Mouse (Mus musculus) heart, adult 2 months (tissue): Measurements from ENCODE around the gene Coq5. TPM values are rescaled to one million over a fixed set of nuclear protein-coding genes. Genes with fewer than 3 reads are reported as not detected.

Source experiments
- DNase-seq, 2 experiments: peaks; one replicate each; pipeline ENCODE4 v3.0.0; 2021
- H3K27ac ChIP-seq: fragments of 200-600 bp; 2 replicates; pipeline ENCODE4 v1.8.1; 2022
- H3K27me3 ChIP-seq: fragments of 200-500 bp; 2 replicates; pipeline ENCODE4 v1.6.1; 2012; ENCODE audit warnings: mild to moderate bottlenecking, low read length, inconsistent platforms, mixed read lengths; ENCODE audit not compliant: control insufficient read depth, insufficient read depth
- H3K36me3 ChIP-seq: fragments of 200-500 bp; 2 replicates; pipeline ENCODE4 v1.6.1; 2012; ENCODE audit warnings: low read length, inconsistent platforms; ENCODE audit not compliant: control insufficient read depth, insufficient read depth
- H3K4me1 ChIP-seq: fragments of 200-500 bp; 2 replicates; pipeline ENCODE4 v1.6.1; 2011; ENCODE audit warnings: low read length; ENCODE audit not compliant: control insufficient read depth, insufficient read depth
- H3K4me3 ChIP-seq: fragments of 200-600 bp; 2 replicates; pipeline ENCODE4 v1.8.1; 2022
- H3K79me2 ChIP-seq: fragments of 200-500 bp; replicated peaks from 2 replicates; pipeline ENCODE4 v1.6.1; 2012; ENCODE audit warnings: mild to moderate bottlenecking, inconsistent platforms, low read length, moderate library complexity, mixed read lengths; ENCODE audit not compliant: control insufficient read depth, insufficient read depth
- H3K9ac ChIP-seq: fragments of 200-500 bp; 2 replicates; pipeline ENCODE4 v1.6.1; 2012; ENCODE audit warnings: low read depth, mild to moderate bottlenecking, control low read depth, inconsistent platforms, low read length, mixed read lengths
- CTCF ChIP-seq: fragments of 200-600 bp; IDR thresholded peaks from 2 replicates; pipeline ENCODE4 v1.8.1; 2022; ENCODE audit warnings: antibody characterized with exemption, mild to moderate bottlenecking, moderate library complexity
- EP300 ChIP-seq: fragments of 200-500 bp; IDR thresholded peaks from 2 replicates; pipeline ENCODE4 v1.6.1; 2011; ENCODE audit warnings: low read depth, low read length, control low read depth; ENCODE audit not compliant: insufficient read depth
- POLR2A ChIP-seq: fragments of 200-500 bp; IDR thresholded peaks from 2 replicates; pipeline ENCODE4 v1.6.1; 2011; ENCODE audit warnings: mild to moderate bottlenecking, low read depth, low read length, control low read depth; ENCODE audit not compliant: insufficient read depth
- WGBS: fragments of 180-500 bp; shearing (Covaris S2); methylation state at CpG from one replicate; pipeline ENCODE4 v1.1.7; 2018; 5-methylcytosine and 5-hydroxymethylcytosine counted together
- intact Hi-C: fragments of 180-260 bp; cut with DNase I; formaldehyde crosslinking; loops from one replicate; pipeline ENCODE4 v1.15.1; 2025
- polyA plus RNA-seq: library from polyadenylated mRNA; depleted of rRNA; stranded (reverse); fragments of >200 nt; gene quantifications from 2 replicates; pipeline ENCODE4 v1.2.3, GENCODE M21; 2012
- total RNA-seq, 2 experiments: library from RNA; stranded (reverse); gene quantifications; 2 replicates each; pipeline ENCODE4 v1.2.3; 2021

The Coq5 gene
- total and polyA plus RNA-seq, 3 experiments, result 57.1 to 146 (median 140) TPM

DNA sequence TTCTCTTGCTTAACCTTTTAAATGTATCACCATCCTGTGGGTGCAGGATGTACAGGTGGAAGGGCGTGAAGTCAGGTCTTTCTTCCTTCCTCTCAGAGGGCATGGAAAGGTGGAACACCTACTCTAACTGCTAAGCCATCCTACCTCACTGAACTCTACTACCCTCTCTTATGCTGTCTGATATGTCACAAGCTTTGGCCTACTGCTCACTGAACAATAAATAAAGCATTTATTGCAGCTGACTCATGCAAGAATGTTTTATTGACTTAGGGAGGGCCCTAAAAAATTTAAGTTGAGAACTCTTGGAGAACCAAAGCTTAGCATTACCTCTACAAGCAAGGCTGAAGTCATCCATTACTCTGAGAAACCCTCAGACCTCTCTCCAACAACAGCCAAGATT lies 9.5 kb upstream of the Coq5 start:
- H3K9ac ChIP-seq, result no peak overlapping the region
- peaks cover 31% of the 10 kb centered on the region for H3K4me1 ChIP-seq
- no peak for DNase-seq
- intact Hi-C loops, result loop anchor here (10.0 kb wide), 1 partner anchor 215 kb away; the partner anchor contains the start of gene Sirt4
- peak overlapping the region; percentile 7; the same call in 1 of the 2 replicates for H3K4me3 ChIP-seq
- no peaks in the 10 kb centered on the region for H3K27me3 ChIP-seq
- TF ChIP-seq EP300 (no peak), CTCF (no peak), POLR2A (no peak)
- H3K27ac ChIP-seq, result peak overlapping the region; percentile 4; the same call in 1 of the 2 replicates
- peaks cover 13% of the 10 kb centered on the region for H3K79me2 ChIP-seq
- WGBS, result 65% methylated on average over 1 of the region's 1 CpGs
- H3K36me3 ChIP-seq, result peaks cover 29% of the 10 kb centered on the region

DNA sequence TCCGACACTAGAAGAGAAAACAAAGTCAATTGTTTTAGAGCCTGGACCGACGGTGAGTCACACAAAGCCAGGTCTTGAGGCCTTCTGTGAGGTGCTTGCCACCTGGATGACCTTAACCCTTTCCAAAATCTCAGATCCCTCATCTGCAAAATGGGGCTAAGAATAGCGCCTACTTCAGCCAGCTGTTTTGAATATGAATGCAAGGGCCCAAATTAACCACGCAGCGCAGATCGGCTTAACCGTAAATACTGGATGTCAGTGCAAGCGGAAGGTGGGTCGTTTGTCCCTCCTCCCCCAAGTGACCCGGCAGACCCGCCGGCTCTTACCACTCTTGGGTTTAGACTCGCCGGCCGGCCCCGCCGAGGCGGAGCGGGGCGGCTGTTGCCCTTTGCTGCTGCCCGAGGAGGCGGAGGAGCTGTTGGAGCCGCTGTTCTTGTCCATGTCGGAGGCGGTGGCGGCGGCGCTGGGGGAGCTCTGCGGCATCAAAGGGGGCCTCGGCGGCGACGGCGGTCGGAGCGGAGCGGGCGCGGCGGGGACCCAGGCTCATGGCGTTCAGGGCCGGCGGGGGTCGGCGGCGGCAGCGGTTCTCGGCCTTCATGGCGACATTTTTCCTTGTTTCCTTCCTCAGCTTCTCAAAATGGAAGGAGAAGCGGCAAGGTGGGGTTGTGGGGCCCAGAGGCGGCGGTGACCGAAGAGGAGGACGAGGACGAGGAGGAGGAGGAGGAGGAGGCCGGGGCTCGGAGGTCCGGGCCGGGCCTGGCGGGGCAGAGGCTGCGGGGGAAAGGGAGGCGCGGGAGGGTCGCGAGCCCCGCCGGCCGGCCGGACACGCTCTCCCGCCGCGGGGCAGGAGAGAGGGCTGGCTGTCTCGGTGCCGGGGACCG lies 7.3 kb upstream of the Coq5 start:
- intact Hi-C loops, result loop anchor here (2.0 to 10.0 kb wide), 4 partner anchors 29 to 213 kb away; partner anchors contain the start of genes Dynll1, Sirt4 and Srsf9
- Histone ChIP-seq H3K79me2 (peaks cover 13% of the 10 kb centered on the region), H3K27ac (peak overlapping the region; percentile 95), H3K9ac (peak overlapping the region; percentile 100), H3K27me3 (no peaks in the 10 kb centered on the region), H3K4me3 (peak overlapping the region; percentile 88), H3K4me1 (peaks cover 21% of the 10 kb centered on the region), H3K36me3 (peaks cover 29% of the 10 kb centered on the region)
- DNase-seq, result no peak
- under 1% methylated on average over 77 of the region's 77 CpGs for WGBS
- TF ChIP-seq CTCF (no peak), POLR2A (no peak), EP300 (no peak)

DNA sequence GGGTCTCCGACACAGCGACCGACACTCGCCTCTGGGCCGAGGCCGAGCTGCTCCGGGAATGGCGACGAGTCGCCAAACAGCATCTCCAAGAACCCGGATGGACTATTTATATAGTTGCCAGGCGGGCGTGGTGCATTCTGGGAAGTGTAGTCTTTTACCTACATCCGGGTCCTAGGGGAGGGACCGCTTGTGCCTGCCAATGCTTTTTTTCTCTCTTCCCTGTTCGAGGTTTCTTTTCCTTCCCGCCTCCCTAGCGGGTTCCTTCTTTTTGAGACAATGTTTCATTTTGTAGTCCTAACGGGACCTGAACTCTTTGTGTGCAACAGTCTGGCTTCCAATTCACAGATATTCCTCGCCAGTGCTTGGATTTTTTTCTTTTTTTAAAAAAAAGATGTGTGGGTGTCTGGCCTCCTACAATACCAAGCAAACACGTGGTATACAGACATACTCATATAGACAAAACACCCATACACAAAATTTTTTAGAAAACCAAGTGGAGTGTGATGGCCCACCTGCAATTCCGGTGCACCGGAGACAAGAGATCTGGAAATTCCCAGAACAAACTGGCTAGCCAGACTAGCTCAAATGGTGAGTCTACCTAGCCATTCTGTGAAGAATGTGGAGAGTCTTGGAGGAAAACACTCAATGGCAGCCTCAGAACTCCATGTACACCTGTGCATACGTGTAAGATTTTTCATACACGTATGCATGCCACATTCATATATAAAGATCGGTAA lies 6.5 kb upstream of the Coq5 start, which contains the start of gene Rnf10:
Gene Rnf10, minus strand, starts transcription at position 87 of the 737 bp plus-strand sequence.
- Histone ChIP-seq H3K4me3 (peak within 1 kb of the TSS; percentile 88), H3K27me3 (no peaks in the 10 kb centered on the region), H3K79me2 (peaks cover 13% of the 10 kb centered on the region), H3K36me3 (peaks cover 26% of the 10 kb centered on the region), H3K4me1 (peaks cover 17% of the 10 kb centered on the region), H3K9ac (peak within 1 kb of the TSS; percentile 100), H3K27ac (peak within 1 kb of the TSS; percentile 95)
- 12% methylated on average over 26 of the region's 26 CpGs for WGBS
- intact Hi-C loops, result loop anchor here (2.0 to 10.0 kb wide), 4 partner anchors 28 to 212 kb away; partner anchors contain the start of genes Dynll1, Sirt4 and Srsf9
- peak; percentile 96 to 100 for DNase-seq
- TF ChIP-seq CTCF (no peak), POLR2A (peak; percentile 99), EP300 (peak; percentile 67; the same call in 1 of the 2 replicates)

DNA sequence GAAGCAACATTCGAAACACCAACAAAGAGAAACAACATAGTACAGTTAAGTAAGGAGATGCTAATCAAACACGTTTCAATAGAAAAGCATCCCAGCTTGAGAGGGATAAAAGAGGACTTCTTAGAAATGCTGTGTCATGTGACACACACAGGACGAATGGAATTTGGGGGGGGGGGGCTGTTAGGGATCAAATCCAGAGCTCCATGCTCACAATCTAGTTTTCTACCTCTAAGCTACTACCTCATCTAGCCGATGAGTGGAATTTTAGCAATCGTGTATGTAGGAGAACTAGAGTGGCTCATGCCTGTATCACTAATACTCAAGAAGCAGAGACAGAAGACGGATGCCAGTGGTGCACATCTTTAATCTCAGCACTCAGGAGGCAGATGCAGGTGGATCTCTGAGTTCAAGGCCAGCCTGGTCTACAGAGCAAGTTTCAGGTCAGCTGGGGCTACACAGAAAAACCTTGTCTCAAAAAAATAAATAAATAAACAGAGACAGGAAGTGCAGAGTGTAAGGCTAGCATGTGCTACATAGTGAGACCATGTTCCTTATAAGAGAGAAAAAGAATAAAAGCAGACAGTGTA lies 5.8 kb upstream of the Coq5 start:
- Histone ChIP-seq H3K27me3 (no peaks in the 10 kb centered on the region), H3K36me3 (peaks cover 22% of the 10 kb centered on the region), H3K27ac (no peak overlapping the region; the same call in 1 of the 2 replicates), H3K4me1 (peaks cover 14% of the 10 kb centered on the region), H3K9ac (no peak overlapping the region), H3K4me3 (no peak overlapping the region; the same call in none of the 2 replicates), H3K79me2 (peaks cover 13% of the 10 kb centered on the region)
- WGBS, result 67% methylated on average over 6 of the region's 6 CpGs
- DNase-seq, result no peak
- intact Hi-C loops, result loop anchor here (2.0 to 10.0 kb wide), 4 partner anchors 27 to 211 kb away; partner anchors contain the start of genes Dynll1, Sirt4 and Srsf9
- no peak for TF ChIP-seq CTCF
- no peak for TF ChIP-seq EP300
- no peak for TF ChIP-seq POLR2A

DNA sequence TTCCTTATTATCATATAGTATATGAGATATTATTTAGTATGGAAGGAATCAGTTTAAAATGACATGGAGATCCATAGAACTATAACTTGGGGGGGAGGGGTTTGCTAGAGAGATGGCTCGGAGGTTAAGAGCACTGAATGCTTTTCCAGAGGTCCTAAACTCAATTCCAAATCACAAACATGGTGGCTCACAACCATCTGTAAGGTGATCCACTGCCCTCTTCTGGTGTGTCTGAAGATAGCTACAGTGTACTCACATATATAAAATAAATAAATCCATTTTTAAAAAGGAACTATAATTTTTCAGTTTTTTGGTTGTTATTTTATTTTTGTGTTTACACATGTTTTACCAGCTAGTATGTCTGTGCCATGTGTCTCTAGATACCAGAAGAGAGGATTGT lies 5.1 kb upstream of the Coq5 start:
- H3K27ac ChIP-seq, result no peak overlapping the region
- intact Hi-C loops, result loop anchor here (10.0 kb wide), 1 partner anchor 210 kb away; the partner anchor contains the start of gene Sirt4
- DNase-seq, result no peak
- H3K79me2 ChIP-seq, result peaks cover 12% of the 10 kb centered on the region
- 52% methylated on average over 1 of the region's 1 CpGs for WGBS
- no peak overlapping the region for H3K4me3 ChIP-seq
- no peak overlapping the region for H3K9ac ChIP-seq
- peaks cover 17% of the 10 kb centered on the region for H3K36me3 ChIP-seq
- H3K4me1 ChIP-seq, result peaks cover 10% of the 10 kb centered on the region
- no peaks in the 10 kb centered on the region for H3K27me3 ChIP-seq
- no peak for TF ChIP-seq EP300
- TF ChIP-seq POLR2A, result no peak
- TF ChIP-seq CTCF, result peak; percentile 54
